Comparison of ENCODE assay signal across 1 mouse cellular context in genomic region chr2:164912749-164913427, GRCm38 (mm10).
TF ChIP-seq lines count a peak whose summit lies in the region.

No protein-coding gene starts in this region.

TF ChIP-seq in MEL, 35 proteins besides CTCF, POLR2A, EP300 and RAD21:
- peak; percentile 36; the same call in 1 of the 2 replicates for TF ChIP-seq MXI1 (IDR thresholded peaks at IDR 0.05; ENCODE audit: low read depth, low read length)
- TF ChIP-seq HCFC1 (IDR thresholded peaks at IDR 0.05; ENCODE audit: low read depth, low read length) = no peak
- TF ChIP-seq CHD2 (IDR thresholded peaks at IDR 0.05; ENCODE audit: low read length) = no peak
- TF ChIP-seq RCOR1 (IDR thresholded peaks at IDR 0.05; ENCODE audit: low read depth, low read length) = no peak
- no peak for TF ChIP-seq USF1 (IDR thresholded peaks at IDR 0.05; ENCODE audit: low read depth, low read length)
- TF ChIP-seq MAX (IDR thresholded peaks at IDR 0.05; ENCODE audit: low read length) = peak; percentile 24; the same call in 1 of the 2 replicates
- TF ChIP-seq JUND (IDR thresholded peaks at IDR 0.05; ENCODE audit: low read depth, low read length) = no peak
- peak; percentile 80 for TF ChIP-seq ZNF384 (IDR thresholded peaks at IDR 0.05; ENCODE audit: low read depth, low read length)
- TF ChIP-seq MAZ (IDR thresholded peaks at IDR 0.05; ENCODE audit: low read depth, low read length) = no peak
- TF ChIP-seq TCF12 (IDR thresholded peaks at IDR 0.05; ENCODE audit: low read depth, low read length) = no peak; the same call in 1 of the 2 replicates
- no peak for TF ChIP-seq BHLHE40 (IDR thresholded peaks at IDR 0.05; ENCODE audit: borderline replicate concordance, low read depth, low read length)
- TF ChIP-seq POLR2AphosphoS5 (IDR thresholded peaks at IDR 0.05; ENCODE audit: borderline replicate concordance, low read depth, low read length) = no peak
- no peak for TF ChIP-seq GABPA (IDR thresholded peaks at IDR 0.05; ENCODE audit: low read depth, low read length)
- no peak for TF ChIP-seq ZC3H11A (IDR thresholded peaks at IDR 0.05; ENCODE audit: low read depth, low read length)
- TF ChIP-seq SMC3 (IDR thresholded peaks at IDR 0.05; ENCODE audit: low read depth, low read length) = no peak
- no peak for TF ChIP-seq NRF1 (IDR thresholded peaks at IDR 0.05; ENCODE audit: insufficient read depth, low read depth, low read length, poor library complexity, severe bottlenecking)
- no peak for TF ChIP-seq MAFK (IDR thresholded peaks at IDR 0.05; ENCODE audit: borderline replicate concordance, low read depth, low read length)
- no peak for TF ChIP-seq USF2 (IDR thresholded peaks at IDR 0.05; ENCODE audit: borderline replicate concordance in 1 of 2, insufficient read depth in 1 of 2, low read depth in 1 of 2, low read length in 2 of 2)
- TF ChIP-seq ZKSCAN1 (IDR thresholded peaks at IDR 0.05; ENCODE audit: low read depth, low read length) = no peak
- no peak for TF ChIP-seq TBP (IDR thresholded peaks at IDR 0.05; ENCODE audit: low read depth, low read length)
- no peak for TF ChIP-seq CHD1 (IDR thresholded peaks at IDR 0.05; ENCODE audit: low read depth, low read length)
- no peak for TF ChIP-seq NELFE (IDR thresholded peaks at IDR 0.05; ENCODE audit: low read depth, low read length)
- no peak for TF ChIP-seq KAT2A (conservative IDR thresholded peaks at IDR 0.05; ENCODE audit: low read depth, low read length)
- TF ChIP-seq ZMIZ1 (IDR thresholded peaks at IDR 0.05; ENCODE audit: low read depth, low read length) = no peak
- TF ChIP-seq TAL1 (IDR thresholded peaks at IDR 0.05; ENCODE audit: low read length) = peak; percentile 54
- no peak for TF ChIP-seq ETS1 (IDR thresholded peaks at IDR 0.05; ENCODE audit: low read depth, low read length)
- TF ChIP-seq SIN3A (IDR thresholded peaks at IDR 0.05; ENCODE audit: low read length) = no peak
- peak; percentile 20; the same call in 1 of the 2 replicates for TF ChIP-seq GATA1 (IDR thresholded peaks at IDR 0.05; ENCODE audit: low read depth, low read length)
- 0 out of 2 replicates have a peak, but pooled peaks have one; percentile 29 for TF ChIP-seq MYC (IDR thresholded peaks at IDR 0.05; ENCODE audit: low read depth, low read length)
- no peak for TF ChIP-seq MEF2A (IDR thresholded peaks at IDR 0.05; ENCODE audit: extremely low read depth, insufficient replicate concordance, low read depth, low read length, poor library complexity, severe bottlenecking)
